Mouse (Mus musculus): ENCODE data around the gene Zfp276. TPM values are rescaled to one million over a fixed set of nuclear protein-coding genes. Genes with fewer than 3 reads are reported as not detected.

The Zfp276 gene
- total RNA-seq, 2 experiments from 2014 or later, result 26.4 to 29.2 TPM

- Histone ChIP-seq H3K27ac (no peak overlapping the region), H3K4me3 (no peak overlapping the region)
- no peak for DNase-seq (ENCODE audit: extremely low spot score in 1 of 2, low spot score in 2 of 2)
- no peak; the same call in 1 of the 2 replicates for TF ChIP-seq CTCF (IDR thresholded peaks at IDR 0.05)
- intact Hi-C loops (cut with DNase I), result no loop called here
Measured at GRCm38 (mm10) chr8:123308738-123309137, 54.7 kb downstream of the Zfp276 start.

DNA sequence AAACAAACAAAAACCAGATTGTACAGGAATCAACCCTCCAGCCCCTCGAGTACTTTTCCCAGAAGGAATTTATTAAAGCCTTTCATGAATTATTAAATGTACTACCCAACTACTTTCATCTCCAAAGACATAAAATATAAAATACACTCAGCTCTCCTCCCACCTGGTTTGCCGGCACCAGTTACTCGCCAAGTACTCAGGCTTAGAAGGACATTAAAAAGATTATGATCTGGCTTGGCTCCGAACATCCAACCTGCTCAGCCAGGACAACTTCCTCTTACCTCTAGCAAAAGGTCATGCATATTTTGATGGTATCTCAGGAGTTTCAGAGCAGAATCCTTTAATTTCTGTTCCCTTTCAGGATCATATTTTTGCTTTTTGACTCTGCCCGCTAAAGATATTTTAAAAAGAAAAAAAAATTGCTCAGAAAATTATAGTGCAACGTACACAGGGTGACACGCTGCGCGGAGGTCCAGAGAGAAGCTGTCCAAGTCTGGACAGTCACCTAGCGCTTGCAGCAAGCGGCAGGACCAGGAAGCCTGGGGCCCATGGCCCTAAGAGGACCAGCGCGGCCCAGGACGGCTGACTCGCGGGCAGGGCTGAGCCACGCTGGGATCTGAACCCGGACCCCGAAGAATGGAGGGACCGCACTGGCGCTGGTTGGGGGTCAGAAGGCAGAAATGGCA is 63.9 kb downstream of the Zfp276 start:
- H3K27ac ChIP-seq, result no peak overlapping the region
- TF ChIP-seq CTCF (IDR thresholded peaks at IDR 0.05), result no peak
- intact Hi-C loops (cut with DNase I), result loop anchor here (2.0 kb wide), 1 partner anchor 35 kb away; no protein-coding TSS in a partner anchor
- DNase-seq (ENCODE audit: extremely low spot score in 1 of 2, low spot score in 2 of 2), result no peak
- H3K4me3 ChIP-seq, result peak overlapping the region; percentile 45

DNA sequence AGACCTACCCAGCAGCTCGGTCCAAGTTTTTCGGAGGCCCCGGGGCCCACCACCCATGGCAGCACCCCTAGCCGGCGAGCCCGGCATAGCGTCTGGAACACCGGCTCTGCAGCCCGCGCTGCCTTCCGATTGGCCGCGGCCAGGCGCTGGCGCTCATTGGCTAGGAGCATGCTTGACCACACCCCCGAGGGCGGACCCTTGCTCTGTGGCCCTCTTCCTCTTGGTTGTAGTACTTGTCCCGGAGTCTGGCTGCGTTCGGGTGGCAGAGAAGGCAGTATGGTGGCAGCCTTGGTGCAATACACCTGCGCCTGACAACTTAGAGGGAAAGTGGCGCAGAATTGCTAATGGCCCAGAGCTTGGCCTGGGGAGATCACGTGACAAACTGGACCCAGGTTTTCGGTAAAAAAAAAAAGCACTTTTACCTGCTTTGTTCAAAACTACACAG is 64.5 kb downstream of the Zfp276 start, which contains the start of gene Fanca:
Gene Fanca, minus strand, starts transcription at position 110 of the 445 bp plus-strand sequence.
- no peak within 1 kb of the TSS for H3K27ac ChIP-seq
- peak; percentile 36 for TF ChIP-seq CTCF (IDR thresholded peaks at IDR 0.05)
- DNase-seq (ENCODE audit: extremely low spot score in 1 of 2, low spot score in 2 of 2), result peak; percentile 88 to 90
- intact Hi-C loops (cut with DNase I), result loop anchor here (2.0 kb wide), 1 partner anchor 34 kb away; no protein-coding TSS in a partner anchor
- peak within 1 kb of the TSS; percentile 45 for H3K4me3 ChIP-seq

Other genes starting within 250 kb of the Zfp276 start
- 100 to 1,000 TPM; 161 to 175 TPM for gene Ankrd11, start 211.9 kb upstream of the Zfp276 start, total RNA-seq (2021)
- 10 to 100 TPM; 66.2 to 68.8 TPM for gene Spg7, start 191.3 kb upstream of the Zfp276 start, total RNA-seq (2021)
- gene Rpl13, start 151.8 kb upstream of the Zfp276 start, total RNA-seq (2021), result 100 to 1,000 TPM; 369 to 415 TPM
- 10 to 100 TPM; 68.5 to 89.8 TPM for gene Cpne7, start 136.8 kb upstream of the Zfp276 start, total RNA-seq (2021)
- gene Sult5a1, start 95.9 kb upstream of the Zfp276 start, total RNA-seq (2021), result under 1 TPM in 1 of 2 experiments, not detected in 1; 0.84 TPM
- not detected for gene Dpep1, start 68.0 kb upstream of the Zfp276 start, total RNA-seq (2021)
- 100 to 1,000 TPM in 1 of 2 experiments, 10 to 100 TPM in 1; 86.2 to 104 TPM for gene Chmp1a, start 41.4 kb upstream of the Zfp276 start, total RNA-seq (2021)
- gene Spata33, start 41.4 kb upstream of the Zfp276 start, total RNA-seq (2021), result 1 to 10 TPM; 6.3 to 8.1 TPM
- 100 to 1,000 TPM; 101 to 111 TPM for gene Cdk10, start 29.4 kb upstream of the Zfp276 start, total RNA-seq (2021)
- gene Spata2l, start 18.0 kb upstream of the Zfp276 start, total RNA-seq (2021), result 10 to 100 TPM; 75.4 to 97.5 TPM
- 10 to 100 TPM; 53.3 to 63.0 TPM for gene Vps9d1, start 153 bp downstream of the Zfp276 start, total RNA-seq (2021)
- gene Fanca, start 64.4 kb downstream of the Zfp276 start, total RNA-seq (2021), result 1 to 10 TPM; 3.1 to 3.7 TPM
- gene Spire2, start 78.5 kb downstream of the Zfp276 start, total RNA-seq (2021), result 10 to 100 TPM; 14.1 to 19.5 TPM
- 100 to 1,000 TPM; 586 to 610 TPM for gene Tcf25, start 119.6 kb downstream of the Zfp276 start, total RNA-seq (2021)
- gene Mc1r, start 152.9 kb downstream of the Zfp276 start, total RNA-seq (2021), result under 1 TPM; 0.18 to 0.19 TPM
- gene Tubb3, start 157.2 kb downstream of the Zfp276 start, total RNA-seq (2021), result 100 to 1,000 TPM; 373 to 377 TPM
- gene Def8, start 169.3 kb downstream of the Zfp276 start, total RNA-seq (2021), result 10 to 100 TPM; 55.0 to 55.5 TPM
- gene Afg3l1, start 223.7 kb downstream of the Zfp276 start, total RNA-seq (2021), result 10 to 100 TPM; 26.3 to 31.1 TPM